Mouse (Mus musculus) brain, adult 2 months (tissue): ENCODE results near the gene Caml.
"Not testable (repeated sequence)": the region's sequence is repeated elsewhere in the genome, so short reads cannot be mapped to it uniquely, and the experiment has no call there.

Source experiments
- DNase-seq: peaks from one replicate; pipeline ENCODE4 v3.0.0; 2011; ENCODE audit warnings: low read depth, low spot score

The Caml gene

GRCm38 (mm10) chr13:55622156-55622648 lies 603 bp upstream of the Caml start:
- not testable (repeated sequence) for DNase-seq

- DNase-seq: peak; percentile 96
Measured at GRCm38 (mm10) chr13:55634639-55635127, 11.9 kb downstream of the Caml start, which contains the start of gene Ddx46. Ddx46 (plus strand) TSS chr13:55635027.

GRCm38 (mm10) chr13:55635146-55635571 lies 12.4 kb downstream of the Caml start:
- DNase-seq: no peak

GRCm38 (mm10) chr13:55636185-55636983 lies 13.6 kb downstream of the Caml start:
- no peak for DNase-seq

GRCm38 (mm10) chr13:55640480-55640879 lies 17.7 kb downstream of the Caml start:
- DNase-seq: peak; percentile 74

GRCm38 (mm10) chr13:55644525-55644924 lies 21.7 kb downstream of the Caml start:
- DNase-seq: peak; percentile 27

- DNase-seq: no peak
Measured at GRCm38 (mm10) chr13:55650098-55650497, 27.3 kb downstream of the Caml start.

GRCm38 (mm10) chr13:55650980-55651379 lies 28.2 kb downstream of the Caml start:
- DNase-seq: no peak

- peak; percentile 20 for DNase-seq
Measured at GRCm38 (mm10) chr13:55668550-55668949, 45.7 kb downstream of the Caml start.

- DNase-seq: no peak
Measured at GRCm38 (mm10) chr13:55672711-55673110, 49.9 kb downstream of the Caml start.

- no peak for DNase-seq
Measured at GRCm38 (mm10) chr13:55677364-55677763, 54.6 kb downstream of the Caml start.
